Mouse (Mus musculus) kidney, embryonic 14.5 days (tissue): ENCODE results near the gene Tspan5. TPM values are rescaled to one million over a fixed set of nuclear protein-coding genes. Genes with fewer than 3 reads are reported as not detected.

Source experiments
- ATAC-seq: fragments of 200-750 bp; cut with Nextera tagmentation; 2 replicates; pipeline ENCODE4 v1.8.0; 2017; ENCODE audit warnings: moderate number of reproducible peaks, mild to moderate bottlenecking, moderate TSS enrichment, moderate library complexity; ENCODE audit not compliant: low FRiP score, low TSS enrichment
- H3K27ac ChIP-seq: fragments of 300-500 bp; sonication (generic); 2 replicates; pipeline ENCODE4 v1.5.1; 2014; ENCODE audit warnings: low read depth, mild to moderate bottlenecking, low read length, moderate library complexity, mixed read lengths
- H3K27me3 ChIP-seq: fragments of 300-500 bp; sonication (generic); 2 replicates; pipeline ENCODE4 v1.6.1; 2014; ENCODE audit warnings: mild to moderate bottlenecking, low read length; ENCODE audit not compliant: control insufficient read depth, insufficient read depth
- H3K36me3 ChIP-seq: fragments of 300-500 bp; sonication (generic); 2 replicates; pipeline ENCODE4 v1.6.1; 2014; ENCODE audit warnings: low read length, mixed read lengths; ENCODE audit not compliant: control insufficient read depth, insufficient read depth
- H3K4me1 ChIP-seq: fragments of 300-500 bp; sonication (generic); 2 replicates; pipeline ENCODE4 v1.6.1; 2014; ENCODE audit warnings: low read length, mixed read lengths; ENCODE audit not compliant: control insufficient read depth, insufficient read depth
- H3K4me2 ChIP-seq: fragments of 300-500 bp; sonication (generic); replicated peaks from 2 replicates; pipeline ENCODE4 v1.6.1; 2014; ENCODE audit warnings: low read depth, mild to moderate bottlenecking, low read length
- H3K4me3 ChIP-seq: fragments of 300-500 bp; sonication (generic); 2 replicates; pipeline ENCODE4 v1.5.1; 2014; ENCODE audit warnings: mild to moderate bottlenecking, low read length
- H3K9ac ChIP-seq: fragments of 300-500 bp; sonication (generic); 2 replicates; pipeline ENCODE4 v1.6.1; 2014; ENCODE audit warnings: low read depth, mild to moderate bottlenecking, low read length, moderate library complexity
- H3K9me3 ChIP-seq: fragments of 300-500 bp; sonication (generic); 2 replicates; pipeline ENCODE4 v1.6.1; 2016; ENCODE audit warnings: low read length; ENCODE audit not compliant: control insufficient read depth
- WGBS: fragments of 180-500 bp; shearing (Covaris S2); extraction: QIAGEN DNeasy Blood & Tissue Kit; methylation state at CpG from one replicate; pipeline ENCODE4 v1.1.7; 2014; 5-methylcytosine and 5-hydroxymethylcytosine counted together
- polyA plus RNA-seq: library from polyadenylated mRNA; unstranded; fragments of >200 nt; fragmentation: Nextera tagmentation; extraction: Ambion mirVana; gene quantifications from 2 replicates; pipeline ENCODE4 v1.2.1, GENCODE M21; 2014

Gene Tspan5
- polyA plus RNA-seq, 1 experiment from 2014 or later: 28.8 TPM

DNA sequence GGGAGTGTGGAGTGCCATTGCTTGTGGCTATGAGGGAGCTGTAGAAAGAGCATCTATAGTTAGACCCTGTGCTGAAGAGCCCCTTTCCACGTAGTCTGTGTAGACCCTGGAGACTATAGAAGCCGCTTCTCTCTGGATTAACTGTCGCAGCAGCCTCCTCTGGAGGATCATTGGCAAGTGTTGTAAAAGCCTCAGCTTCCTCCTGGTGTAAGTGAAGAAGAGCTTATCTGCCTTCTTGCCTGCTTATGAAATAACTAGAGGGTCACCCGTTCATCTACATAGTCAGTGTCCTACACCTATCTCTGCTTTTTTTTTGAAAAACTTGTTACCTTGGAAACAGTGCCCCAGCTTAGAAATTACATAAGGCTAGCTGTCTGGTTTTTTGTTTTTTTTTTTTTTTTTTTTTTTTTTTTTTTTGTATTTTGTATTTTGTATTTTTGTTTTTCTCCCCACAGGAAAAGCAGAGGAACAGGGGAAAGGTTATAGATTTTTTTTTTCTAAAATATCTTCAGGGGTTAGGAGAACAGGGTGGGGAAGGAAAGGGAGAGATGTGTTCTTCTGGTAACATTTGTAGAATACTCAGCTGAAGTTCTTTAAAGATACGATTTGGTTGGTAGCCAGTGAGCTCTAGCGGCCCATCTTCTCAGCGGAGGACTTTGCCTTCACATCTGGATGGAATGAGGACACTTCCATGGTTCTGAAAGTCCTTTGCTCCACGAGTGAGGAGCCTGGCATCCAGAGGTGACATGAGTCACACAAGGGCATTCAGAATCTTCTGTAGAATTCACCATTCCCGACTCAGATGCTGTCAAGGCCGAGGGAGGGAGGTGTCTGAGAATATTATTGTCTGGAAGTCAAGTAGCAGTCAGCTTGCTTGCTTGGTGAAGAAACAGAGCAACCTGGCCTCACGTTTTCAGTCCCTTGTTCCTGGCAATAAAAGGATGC is 62.4 kb downstream of the Tspan5 start:
- ATAC-seq: no peak
- Histone ChIP-seq H3K4me2 (no peak overlapping the region), H3K4me1 (no peaks in the 10 kb centered on the region), H3K9me3 (no peaks in the 10 kb centered on the region), H3K27ac (no peak overlapping the region), H3K4me3 (no peak overlapping the region), H3K27me3 (no peaks in the 10 kb centered on the region), H3K36me3 (no peaks in the 10 kb centered on the region), H3K9ac (no peak overlapping the region)
- WGBS: 75% methylated on average over 11 of the region's 11 CpGs

DNA sequence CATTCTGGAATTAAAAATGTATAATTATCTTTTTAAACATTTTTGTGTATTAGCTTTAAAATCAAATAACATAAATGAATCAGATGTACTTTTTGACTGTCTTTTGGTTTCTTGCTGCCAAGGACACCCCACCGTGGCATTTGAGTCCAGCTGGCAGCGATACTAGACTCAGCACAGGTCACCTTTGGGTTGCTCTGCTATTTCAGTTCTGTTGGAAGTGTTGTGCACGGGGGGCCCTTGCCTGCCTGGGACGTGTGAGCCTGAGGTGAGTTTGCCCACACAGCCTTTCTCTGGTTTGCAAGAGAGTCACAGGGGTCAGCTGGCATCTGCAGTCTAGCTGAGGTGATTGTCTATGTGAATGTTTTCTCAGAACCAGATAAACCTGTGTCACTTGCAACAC is 65.8 kb downstream of the Tspan5 start:
- ATAC-seq: no peak
- no peaks in the 10 kb centered on the region for H3K9me3 ChIP-seq
- no peaks in the 10 kb centered on the region for H3K36me3 ChIP-seq
- H3K27me3 ChIP-seq: no peaks in the 10 kb centered on the region
- no peak overlapping the region for H3K4me2 ChIP-seq
- H3K4me3 ChIP-seq: no peak overlapping the region
- no peak overlapping the region for H3K9ac ChIP-seq
- H3K27ac ChIP-seq: no peak overlapping the region
- peaks cover 5% of the 10 kb centered on the region for H3K4me1 ChIP-seq
- WGBS: 82% methylated on average over 4 of the region's 4 CpGs

DNA sequence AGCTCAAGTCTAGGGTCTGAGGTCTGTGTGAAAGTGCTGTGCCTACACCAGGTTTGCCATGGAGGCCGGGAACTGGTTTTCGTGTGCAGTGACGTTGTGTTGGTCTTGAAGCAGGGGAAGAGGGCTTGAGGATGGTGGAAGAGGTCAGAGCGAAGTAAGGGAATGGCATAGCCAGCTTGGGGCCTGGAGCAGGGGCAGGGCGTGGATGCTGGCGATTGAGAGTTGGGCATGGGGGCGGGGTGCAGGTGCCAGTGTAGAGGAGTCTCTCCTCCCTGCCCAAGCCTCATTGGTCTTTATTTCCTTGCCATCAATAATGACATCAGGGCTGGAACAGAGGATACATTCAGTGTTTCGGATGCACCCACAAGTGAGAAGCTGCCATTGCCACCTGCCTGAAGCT is 67.5 kb downstream of the Tspan5 start:
- Histone ChIP-seq H3K27ac (no peak overlapping the region), H3K27me3 (no peaks in the 10 kb centered on the region), H3K9me3 (no peaks in the 10 kb centered on the region), H3K4me2 (no peak overlapping the region), H3K36me3 (no peaks in the 10 kb centered on the region), H3K4me1 (peaks cover 5% of the 10 kb centered on the region), H3K4me3 (no peak overlapping the region), H3K9ac (no peak overlapping the region)
- 79% methylated on average over 8 of the region's 8 CpGs for WGBS
- ATAC-seq: no peak

DNA sequence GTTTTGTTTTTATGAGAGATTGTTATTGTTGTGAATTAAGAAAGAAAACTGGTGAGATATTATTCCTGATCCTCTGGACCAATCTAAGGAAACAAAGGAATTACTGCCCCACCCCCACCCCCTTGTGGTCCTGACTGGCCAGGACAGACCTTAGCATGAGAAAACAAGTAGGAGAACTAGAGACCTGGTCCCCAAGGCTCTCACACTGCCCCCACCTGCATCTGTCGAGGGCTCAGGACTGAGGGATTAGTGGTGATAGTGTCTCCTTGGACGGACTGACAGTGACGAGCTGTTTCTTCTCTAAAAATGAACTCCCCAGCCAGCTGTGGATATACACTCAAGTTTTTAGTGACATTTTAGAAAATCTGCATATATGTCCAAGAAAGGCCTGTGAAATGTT is 70.6 kb downstream of the Tspan5 start:
- ATAC-seq: no peak

DNA sequence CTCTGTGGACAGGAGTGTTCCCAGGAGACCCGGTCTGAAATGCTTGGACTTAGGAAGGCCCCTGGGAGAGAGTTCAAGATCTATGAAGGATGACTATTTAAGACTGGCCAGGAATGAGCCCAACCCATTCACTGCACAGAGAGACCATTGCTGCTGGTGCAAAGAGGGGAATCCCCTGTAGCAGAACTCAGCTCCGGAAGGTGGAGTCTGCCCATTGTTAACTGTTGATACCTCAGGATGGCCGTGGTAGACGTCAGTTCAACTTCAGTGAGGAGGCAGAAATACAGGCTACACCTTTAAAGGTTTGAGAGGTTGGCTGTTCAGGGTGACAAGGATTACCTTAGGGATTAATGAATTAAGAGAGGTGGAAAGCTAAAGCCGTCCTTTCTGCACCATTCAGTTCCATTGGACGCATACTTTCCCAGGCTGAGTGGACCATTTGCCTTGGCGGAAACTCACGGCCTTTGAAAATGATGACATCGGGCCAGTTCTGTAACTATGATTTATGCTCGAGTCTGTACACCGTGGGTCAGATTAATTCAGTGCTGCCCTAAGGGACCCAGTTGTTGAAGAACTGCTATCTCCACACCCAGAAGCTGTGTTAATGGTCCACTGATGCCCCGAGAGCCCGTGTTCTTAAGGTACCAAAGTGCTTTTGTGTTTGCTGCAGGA is 71.3 kb downstream of the Tspan5 start:
- Histone ChIP-seq H3K9ac (no peak overlapping the region), H3K4me2 (no peak overlapping the region), H3K4me1 (peaks cover 5% of the 10 kb centered on the region), H3K27ac (no peak overlapping the region), H3K36me3 (no peaks in the 10 kb centered on the region), H3K27me3 (no peaks in the 10 kb centered on the region), H3K9me3 (no peaks in the 10 kb centered on the region), H3K4me3 (no peak overlapping the region)
- WGBS: 67% methylated on average over 13 of the region's 13 CpGs
- no peak for ATAC-seq

More for the DNA sequence above, 70.6 kb downstream of the Tspan5 start:
- Histone ChIP-seq H3K9ac (no peak overlapping the region), H3K36me3 (no peaks in the 10 kb centered on the region), H3K27me3 (no peaks in the 10 kb centered on the region), H3K9me3 (no peaks in the 10 kb centered on the region), H3K4me1 (peaks cover 5% of the 10 kb centered on the region), H3K4me3 (no peak overlapping the region), H3K27ac (no peak overlapping the region), H3K4me2 (no peak overlapping the region)
- WGBS: 57% methylated on average over 3 of the region's 3 CpGs

DNA sequence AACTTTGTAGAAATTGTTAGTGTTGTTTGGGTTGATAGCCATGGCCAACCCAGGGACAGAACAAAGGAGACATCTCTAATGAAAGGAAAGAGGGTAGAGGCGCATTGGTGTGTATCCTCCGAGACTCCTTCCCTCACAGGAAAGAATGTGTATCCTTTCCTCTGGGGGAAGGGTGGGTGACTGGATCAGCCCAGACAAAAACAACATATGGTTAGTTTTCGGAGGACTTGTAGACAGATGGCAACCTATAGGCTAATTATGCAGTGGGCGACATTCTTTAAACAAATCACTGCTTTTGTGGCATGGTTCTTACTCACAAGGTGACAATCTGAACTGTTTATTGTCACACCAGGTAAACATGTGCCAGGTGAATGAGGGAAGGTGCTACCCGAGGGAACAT is 72.5 kb downstream of the Tspan5 start:
- Histone ChIP-seq H3K4me2 (no peak overlapping the region), H3K27ac (no peak overlapping the region), H3K27me3 (no peaks in the 10 kb centered on the region), H3K4me3 (no peak overlapping the region), H3K4me1 (peaks cover 5% of the 10 kb centered on the region), H3K9ac (no peak overlapping the region), H3K36me3 (no peaks in the 10 kb centered on the region), H3K9me3 (no peaks in the 10 kb centered on the region)
- no peak for ATAC-seq
- WGBS: 57% methylated on average over 5 of the region's 5 CpGs

DNA sequence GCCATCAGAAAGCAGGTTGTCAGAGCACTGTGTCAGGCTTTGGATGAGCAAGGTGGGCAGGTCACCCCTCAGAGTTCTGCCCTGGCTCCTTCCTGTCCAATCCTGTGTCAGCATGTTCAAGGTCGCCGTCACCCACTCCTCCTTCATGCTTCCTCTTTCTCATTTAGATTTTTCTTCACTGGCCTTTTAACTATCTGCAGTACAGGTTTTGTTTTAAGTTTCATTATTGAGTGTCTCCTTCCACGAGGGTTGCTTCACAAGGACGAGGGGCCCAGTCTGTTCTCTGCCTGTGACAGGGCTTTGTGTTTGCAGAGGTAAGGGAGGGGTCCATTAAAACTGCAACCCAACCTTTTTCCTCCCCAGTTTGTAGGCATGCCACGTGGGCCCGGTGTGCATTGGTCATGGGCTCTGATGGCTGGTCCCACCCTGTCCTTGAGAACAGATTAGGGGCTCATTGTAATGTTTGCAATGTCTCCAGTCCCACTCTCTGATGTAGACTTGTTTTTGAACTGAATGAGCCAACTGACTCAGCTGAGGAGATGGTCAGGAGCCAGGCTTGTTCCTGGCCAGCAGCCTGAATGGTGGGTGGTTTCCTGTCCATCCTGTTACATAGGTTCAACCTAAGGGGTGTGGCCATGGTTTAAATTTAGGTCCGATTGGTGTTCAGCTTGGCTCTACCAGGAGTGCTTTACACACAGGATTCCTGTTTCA is 73.3 kb downstream of the Tspan5 start:
- WGBS: 80% methylated on average over 7 of the region's 7 CpGs

DNA sequence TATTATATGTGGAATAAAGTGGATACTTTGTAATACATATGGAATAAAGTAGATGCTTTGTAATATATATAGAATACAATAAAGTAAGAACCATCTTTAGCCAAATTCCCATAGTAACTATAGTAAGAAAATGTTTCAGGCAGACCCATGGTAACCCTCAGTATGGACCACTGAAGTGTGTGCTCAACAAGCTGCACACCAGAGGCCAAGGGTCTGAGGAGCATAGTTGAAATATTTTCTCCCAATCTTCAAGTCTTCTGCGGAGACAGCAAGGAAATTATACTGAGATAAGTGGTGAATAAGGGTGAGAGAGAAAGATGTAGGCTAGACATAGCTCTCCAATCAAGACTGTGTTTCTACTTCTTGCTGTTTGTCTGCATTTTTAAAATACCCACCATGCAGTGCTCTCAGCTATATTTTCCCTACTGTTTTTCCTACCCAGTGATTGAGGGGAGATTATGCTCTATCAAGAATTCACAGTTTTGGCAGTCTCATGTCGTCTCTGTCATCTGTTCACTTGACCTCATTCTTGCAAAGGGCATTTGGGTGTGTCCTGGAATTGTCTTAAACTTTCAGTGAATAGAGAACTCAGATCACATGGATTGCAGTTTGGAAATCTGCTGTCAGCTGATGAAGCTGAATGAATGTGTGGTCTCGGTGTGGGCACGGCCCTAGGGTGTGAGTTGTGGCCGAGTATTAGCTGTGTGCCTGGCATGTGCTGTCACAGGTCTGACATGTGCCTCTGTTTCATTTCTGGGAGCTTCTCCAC is 75.1 kb downstream of the Tspan5 start:
- Histone ChIP-seq H3K27me3 (no peaks in the 10 kb centered on the region), H3K4me1 (peaks cover 7% of the 10 kb centered on the region; the same call in 1 of the 2 replicates), H3K27ac (no peak overlapping the region), H3K9ac (no peak overlapping the region), H3K4me3 (no peak overlapping the region), H3K4me2 (no peak overlapping the region), H3K36me3 (no peaks in the 10 kb centered on the region), H3K9me3 (no peaks in the 10 kb centered on the region)
- 72% methylated on average over 5 of the region's 5 CpGs for WGBS
- ATAC-seq: no peak

More for the DNA sequence above, 73.3 kb downstream of the Tspan5 start:
- Histone ChIP-seq H3K4me1 (peaks cover 5% of the 10 kb centered on the region), H3K4me2 (no peak overlapping the region), H3K36me3 (no peaks in the 10 kb centered on the region), H3K27me3 (no peaks in the 10 kb centered on the region), H3K9ac (no peak overlapping the region), H3K9me3 (no peaks in the 10 kb centered on the region), H3K27ac (no peak overlapping the region), H3K4me3 (no peak overlapping the region)
- ATAC-seq: no peak
